Mouse (Mus musculus) cerebellum, postnatal 25 days (tissue): ENCODE data around the gene Irf7.
A peak's percentile ranks its signal among the peaks of the same experiment; 100 is the strongest.

Experiments used
- DNase-seq, 2 experiments: peaks; one replicate each; pipeline ENCODE4 v3.0.0; 2021; ENCODE audit warnings: mixed read lengths in 2 of 2

Irf7 gene

DNA sequence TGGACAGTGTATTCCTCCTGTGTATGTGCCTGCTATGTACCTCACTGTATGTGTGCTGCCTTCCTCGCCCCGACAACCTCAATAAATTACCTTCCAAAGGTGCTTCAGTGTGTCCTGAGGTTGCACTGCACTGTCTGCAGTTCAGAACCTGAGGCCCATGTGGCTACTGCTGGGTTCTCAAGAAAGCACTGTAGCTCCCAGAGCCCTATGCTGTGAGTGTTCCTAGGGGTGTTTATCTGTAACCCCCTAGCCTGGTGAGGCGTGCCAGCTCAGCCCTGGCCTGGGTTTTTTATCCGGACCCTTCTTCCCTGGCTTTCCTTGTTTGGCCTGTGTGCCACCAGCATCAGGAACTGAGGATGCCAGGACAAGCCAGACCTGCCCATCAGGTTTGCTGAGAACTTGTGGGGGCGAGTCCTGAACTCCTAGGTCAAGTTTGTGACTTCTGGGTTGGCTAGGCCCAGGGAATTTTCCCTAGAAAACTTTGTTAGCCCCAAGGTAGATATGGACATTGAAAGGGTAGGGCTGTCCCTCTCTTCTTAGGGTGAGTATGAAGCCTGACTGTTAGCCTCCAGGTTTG is 47.6 kb downstream of the Irf7 start:
- no peak for DNase-seq

DNA sequence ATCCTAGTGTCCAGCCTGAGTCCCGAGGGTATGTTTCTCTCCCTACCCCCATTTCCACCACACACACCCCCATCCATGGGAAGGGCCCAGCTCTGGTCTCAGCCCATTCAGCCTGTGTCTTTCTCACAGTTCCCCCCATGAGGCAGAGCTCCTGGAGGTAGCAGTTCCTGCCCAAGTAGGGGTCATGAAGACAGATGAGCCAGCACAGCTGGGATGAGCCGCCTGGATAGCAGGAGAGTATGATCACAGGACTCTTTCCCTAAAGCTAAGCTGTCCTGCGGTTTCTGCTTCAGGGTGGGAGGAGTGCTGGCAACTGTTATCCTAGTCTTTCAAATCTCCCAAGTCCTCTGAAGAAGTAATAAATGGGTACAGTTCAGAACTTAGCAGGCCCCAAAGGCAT is 48.1 kb downstream of the Irf7 start:
- no peak for DNase-seq

DNA sequence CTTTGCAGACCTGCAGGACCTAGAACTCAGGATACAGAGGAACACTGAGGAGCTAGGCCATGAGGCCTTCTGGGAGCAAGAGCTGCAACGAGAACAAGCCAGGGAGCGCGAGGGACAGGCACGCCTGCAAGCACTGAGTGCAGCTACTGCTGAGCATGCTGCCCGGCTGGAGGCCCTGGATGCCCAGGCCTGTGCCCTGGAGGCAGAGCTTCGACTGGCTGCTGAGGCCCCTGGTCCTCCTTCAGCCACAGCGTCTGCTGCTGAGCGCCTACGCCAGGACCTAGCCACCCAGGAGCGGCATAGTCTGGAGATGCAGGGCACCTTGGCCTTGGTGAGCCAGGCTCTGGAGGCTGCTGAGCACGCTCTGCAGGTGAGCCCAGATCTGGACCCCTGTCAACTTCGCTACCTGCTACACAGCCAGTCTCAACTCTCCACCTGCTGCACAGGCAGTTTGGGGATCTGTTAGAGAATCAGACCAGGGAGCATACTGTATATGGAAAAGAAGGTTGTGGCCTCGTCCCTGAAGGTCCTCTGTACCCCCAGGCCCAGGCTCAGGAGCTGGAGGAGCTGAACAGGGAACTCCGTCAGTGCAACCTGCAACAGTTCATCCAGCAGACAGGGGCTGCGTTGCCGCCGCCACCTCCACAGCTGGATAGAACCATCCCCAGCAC is 48.8 kb downstream of the Irf7 start:
- DNase-seq: no peak

DNA sequence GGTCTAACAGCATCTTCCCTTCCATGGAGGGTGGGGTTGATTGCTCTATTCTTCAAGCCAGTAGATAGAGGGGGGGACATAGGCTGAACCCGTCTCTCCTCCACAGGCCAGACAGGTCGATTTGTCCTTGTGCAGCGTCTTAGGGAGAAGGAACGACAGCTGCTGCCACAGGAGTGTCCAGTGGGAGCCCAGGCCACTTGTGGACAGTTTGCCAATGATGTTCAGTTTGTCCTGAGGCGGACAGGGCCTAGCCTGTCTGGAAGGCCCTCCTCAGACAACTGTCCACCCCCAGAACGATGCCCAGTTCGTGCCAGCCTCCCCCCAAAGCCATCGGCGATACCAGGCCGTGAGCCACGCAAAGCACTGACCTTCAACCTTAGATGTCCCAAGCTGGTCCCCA is 49.4 kb downstream of the Irf7 start:
- no peak for DNase-seq

DNA sequence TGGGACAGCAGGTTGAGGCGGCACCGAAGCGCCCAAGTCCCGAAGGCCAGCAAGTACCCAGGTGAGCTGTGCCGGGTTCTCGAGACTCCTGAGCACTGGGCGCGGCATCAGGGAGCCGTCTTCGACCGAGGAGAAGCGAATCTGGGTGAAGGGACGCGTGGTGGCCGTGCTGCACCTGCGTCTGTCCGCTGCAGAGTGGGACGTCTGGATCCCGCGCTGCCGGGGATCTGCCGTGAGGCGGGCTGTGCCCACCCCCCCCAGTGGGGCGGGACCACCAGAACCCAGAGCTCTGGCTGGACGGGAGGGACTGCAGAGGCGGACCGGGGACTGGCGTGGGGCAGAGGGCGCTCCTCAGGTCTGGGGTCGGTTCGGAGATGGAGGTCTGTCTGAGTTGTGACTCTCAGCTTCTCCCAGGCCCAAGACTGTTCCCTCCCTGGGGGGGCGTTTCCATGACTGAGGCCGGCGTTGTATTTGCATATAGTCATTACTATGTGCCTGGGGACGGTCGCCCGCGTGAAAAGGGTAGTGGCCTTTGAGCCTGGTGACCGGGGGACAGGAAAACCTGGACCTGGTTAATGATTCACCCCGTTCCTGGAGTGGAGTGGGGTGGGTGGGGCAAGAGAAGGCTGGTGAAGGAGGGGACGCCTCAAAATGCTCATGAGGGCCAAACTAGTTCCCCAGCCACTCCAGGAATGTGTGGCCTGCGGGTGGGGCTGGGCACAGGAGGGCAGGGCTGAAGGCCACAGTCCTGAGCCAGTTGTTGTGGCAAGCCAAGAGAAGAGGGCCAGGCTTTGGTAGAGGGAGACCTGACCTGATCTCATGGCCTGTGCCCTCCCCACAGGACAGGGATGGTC is 50.2 kb downstream of the Irf7 start:
- DNase-seq: no peak

DNA sequence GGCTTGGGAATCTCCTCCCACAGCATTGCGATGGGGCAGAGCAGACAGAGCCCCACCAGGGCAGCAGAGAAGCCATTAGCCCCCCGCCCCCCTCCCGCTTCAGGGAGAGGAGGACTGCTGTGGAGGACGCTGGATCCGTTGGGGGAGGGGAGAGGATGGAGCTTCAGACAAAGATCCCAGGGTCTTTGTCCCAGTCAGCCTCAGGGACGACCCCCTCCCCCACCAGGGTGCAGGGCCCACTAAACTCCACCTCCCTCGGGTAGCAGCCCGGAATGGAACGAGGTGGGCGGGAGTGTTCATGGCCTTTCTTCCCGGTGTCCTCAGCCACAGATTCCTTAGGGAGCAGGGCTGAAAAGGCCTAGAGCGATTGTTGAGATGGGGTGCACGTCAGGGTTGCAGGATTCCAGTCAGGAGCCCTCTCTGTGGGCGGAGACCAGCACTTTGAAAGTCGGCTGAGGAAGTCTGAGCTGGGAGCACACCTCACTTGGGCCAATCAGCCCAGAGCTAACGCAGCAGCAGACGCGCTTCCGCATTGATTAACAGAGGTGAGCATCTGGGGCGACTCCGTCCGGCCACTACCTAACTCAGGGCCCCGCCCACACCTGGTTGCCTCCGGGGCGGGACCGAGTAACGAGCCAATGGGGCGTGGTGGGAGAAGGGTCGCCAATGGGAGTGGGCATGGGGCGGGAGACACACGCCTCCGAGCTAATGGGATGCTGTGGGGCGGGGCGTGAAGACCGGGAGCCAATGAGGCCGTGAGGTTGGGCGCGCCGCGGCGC is 51.0 kb downstream of the Irf7 start, which contains the start of gene Rassf7:
TSS of gene Rassf7 (plus strand) at position 760 of the 779 bp plus-strand sequence.
- DNase-seq: peak; percentile 86 to 93

DNA sequence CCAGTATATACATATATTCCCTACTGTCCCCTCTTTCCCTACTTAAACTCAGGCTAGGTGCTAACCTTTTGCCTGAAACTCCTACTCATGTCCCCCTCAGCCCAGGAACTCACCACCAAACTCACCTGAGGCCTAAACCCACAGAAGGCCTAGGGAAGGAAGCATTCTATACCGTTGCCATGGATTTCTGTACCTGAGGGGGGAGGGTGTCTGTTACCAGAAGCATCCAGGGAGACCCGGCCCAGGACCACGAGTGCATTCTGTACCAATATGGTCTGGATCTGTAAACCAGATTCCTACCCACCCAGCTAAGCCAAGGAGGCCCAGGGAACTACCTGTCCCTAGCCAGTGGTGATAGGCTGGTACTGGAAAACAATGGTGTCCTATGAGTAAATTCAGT is 52.0 kb downstream of the Irf7 start:
- no peak for DNase-seq

DNA sequence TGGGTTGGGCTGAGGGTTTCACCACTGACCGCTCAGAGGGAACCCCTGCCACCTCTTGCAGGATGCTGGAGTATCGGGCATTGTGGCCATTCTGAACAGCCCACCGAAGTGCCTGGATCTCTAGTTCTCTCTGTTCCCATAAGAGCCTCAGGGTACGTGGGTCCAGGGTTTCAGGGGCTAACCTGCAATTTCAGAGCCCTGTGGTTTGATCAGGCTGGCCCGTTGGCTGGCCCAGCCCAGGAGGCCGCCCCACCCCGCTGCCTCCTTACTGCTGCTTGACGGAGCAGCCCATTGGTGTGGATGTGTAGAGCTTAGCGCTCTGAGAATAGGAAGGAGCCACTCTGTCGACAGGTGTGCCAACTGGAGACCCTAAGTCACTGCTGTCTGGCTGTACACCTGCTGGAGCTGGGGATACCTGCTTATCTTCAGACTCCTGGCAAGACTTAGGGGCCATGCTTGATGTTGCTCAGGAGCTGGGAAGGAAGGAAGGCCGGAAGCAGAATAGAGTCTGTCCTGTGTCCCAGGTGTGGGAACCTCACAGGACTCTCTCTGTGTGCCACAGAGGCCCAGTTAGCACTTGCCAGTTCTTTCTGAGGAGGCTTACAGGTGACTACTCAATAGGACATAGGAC is 52.6 kb downstream of the Irf7 start, which contains the start of gene Lmntd2:
TSS of gene Lmntd2 (minus strand) at position 476 of the 631 bp plus-strand sequence.
- no peak for DNase-seq

DNA sequence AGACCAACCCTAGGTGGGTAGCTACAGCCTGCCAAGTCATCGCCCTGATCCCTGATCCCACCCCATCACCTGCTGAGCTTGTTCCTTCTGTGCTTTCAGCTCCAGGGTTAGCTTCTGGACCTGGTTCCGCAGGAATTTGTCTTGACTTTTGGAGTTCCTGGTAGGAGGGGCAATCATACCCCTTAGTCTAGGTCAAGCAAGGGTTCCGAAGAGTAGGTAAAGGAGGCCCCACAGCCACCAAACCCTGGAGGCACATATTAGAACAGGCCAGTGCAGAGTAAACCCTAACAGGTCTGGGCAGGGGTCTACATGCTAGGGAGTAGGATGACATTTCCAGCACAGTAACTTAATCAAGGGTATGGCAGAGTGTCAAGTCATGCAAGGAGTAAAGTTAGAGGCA is 53.1 kb downstream of the Irf7 start:
- no peak for DNase-seq
